Mouse (Mus musculus): ENCODE measurements around the gene Mmp1b.
"Not testable (repeated sequence)": the region's sequence is repeated elsewhere in the genome, so short reads cannot be mapped to it uniquely, and the experiment has no call there.

Gene Mmp1b

GRCm38 (mm10) chr9:7387947-7388346, at the start of gene Mmp1b:
Gene Mmp1b, minus strand, starts transcription at chr9:7388047.
- no peak for DNase-seq (ENCODE audit: low spot score)

GRCm38 (mm10) chr9:7396556-7396955, 8.7 kb upstream of the Mmp1b start:
- not testable (repeated sequence) for DNase-seq (ENCODE audit: low spot score)

GRCm38 (mm10) chr9:7354535-7354934, 33.3 kb downstream of the Mmp1b start:
- DNase-seq (ENCODE audit: low spot score), result no peak

- no peak for DNase-seq (ENCODE audit: low spot score)
Measured at GRCm38 (mm10) chr9:7345513-7345912, 42.3 kb downstream of the Mmp1b start.

- DNase-seq (ENCODE audit: low spot score), result no peak
Measured at GRCm38 (mm10) chr9:7344107-7344506, 43.7 kb downstream of the Mmp1b start, which contains the start of gene Mmp12. Gene Mmp12, plus strand, starts transcription at chr9:7344381.

- DNase-seq (ENCODE audit: low spot score), result no peak
Measured at GRCm38 (mm10) chr9:7336740-7337483, 50.9 kb downstream of the Mmp1b start.

GRCm38 (mm10) chr9:7335766-7336680, 51.8 kb downstream of the Mmp1b start:
- DNase-seq (ENCODE audit: low spot score), result no peak

GRCm38 (mm10) chr9:7331847-7332246, 56.0 kb downstream of the Mmp1b start:
- DNase-seq (ENCODE audit: low spot score), result no peak
